Mouse (Mus musculus): ENCODE results near the gene Numb. TPM values are rescaled to one million over a fixed set of nuclear protein-coding genes. Genes with fewer than 3 reads are reported as not detected.

The Numb gene
- polyA plus RNA-seq, 1 experiment from 2014 or later, result 30.9 TPM

- no peak for TF ChIP-seq CTCF (IDR thresholded peaks at IDR 0.05)
- POLR2A ChIA-PET, result no interaction called here
- ATAC-seq, result no peak
- no peaks in the 10 kb centered on the region for H3K27me3 ChIP-seq
- in situ Hi-C loops (cut with MboI; ENCODE audit: low pct_unique_long_range_greater_than_20kb), result no loop called here
- no peak for DNase-seq (ENCODE audit: low read depth, low spot score)
- CTCF ChIA-PET, result no interaction called here
These were observed 71.4 kb downstream of the Numb start for GRCm38 (mm10) chr12:83850334-83850733.

DNA sequence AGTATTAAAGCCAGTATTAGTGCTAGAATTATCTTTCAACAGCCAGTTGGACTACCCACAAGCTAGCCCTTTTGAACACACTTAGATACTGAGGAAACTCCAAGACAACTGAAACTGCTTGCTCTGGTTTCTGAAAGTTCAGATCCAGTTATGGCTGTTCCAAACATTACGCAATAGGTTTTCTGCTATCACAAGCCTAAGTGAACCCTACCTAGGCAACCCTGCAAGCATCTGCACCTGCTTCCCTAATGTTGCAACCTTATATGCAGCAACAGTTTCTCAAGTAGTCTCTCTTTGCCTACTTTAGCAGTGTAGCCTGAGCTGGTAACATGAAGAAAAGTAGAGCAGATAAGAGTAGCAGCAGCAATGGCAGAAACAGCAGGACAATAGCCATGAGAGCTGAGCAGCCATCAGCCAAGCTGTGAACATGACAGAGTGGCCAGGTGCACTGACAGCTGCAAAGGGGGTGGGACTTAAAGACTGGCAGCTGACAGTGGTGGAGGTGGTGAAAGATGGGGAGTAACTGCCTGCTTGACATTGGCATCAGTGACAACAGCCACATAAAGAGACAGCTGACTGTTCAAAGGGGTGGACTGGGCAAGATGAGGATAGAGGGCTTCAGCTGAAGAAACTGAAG is 73.0 kb downstream of the Numb start:
- DNase-seq (ENCODE audit: low read depth, low spot score) (no peak), ATAC-seq (no peak)
- ChIA-PET POLR2A (no interaction called here), CTCF (no interaction called here)
- no peak for TF ChIP-seq CTCF (IDR thresholded peaks at IDR 0.05)
- H3K27me3 ChIP-seq, result no peaks in the 10 kb centered on the region
- in situ Hi-C loops (cut with MboI; ENCODE audit: low pct_unique_long_range_greater_than_20kb), result no loop called here

DNA sequence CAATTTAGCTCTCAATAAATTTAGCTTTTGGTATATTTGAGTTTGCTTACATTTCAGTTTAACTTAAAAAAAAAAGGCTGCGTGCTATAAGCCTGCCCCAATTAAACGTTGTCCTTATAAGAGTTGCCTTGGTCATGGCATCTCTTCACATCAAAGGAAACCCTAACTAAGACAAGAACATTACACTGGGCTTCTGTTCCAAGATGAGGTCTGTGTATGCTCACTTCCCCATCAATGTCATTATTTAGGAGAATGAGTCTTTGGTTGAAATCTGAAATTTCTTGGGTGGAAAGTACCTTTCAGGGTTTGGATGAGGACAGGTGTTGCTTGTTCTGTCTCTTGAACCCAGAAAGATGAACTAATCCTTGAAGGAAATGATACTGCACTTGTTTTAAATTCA is 73.9 kb downstream of the Numb start:
- H3K27me3 ChIP-seq, result no peaks in the 10 kb centered on the region
- CTCF ChIA-PET, result no interaction called here
- in situ Hi-C loops (cut with MboI; ENCODE audit: low pct_unique_long_range_greater_than_20kb), result no loop called here
- POLR2A ChIA-PET, result no interaction called here
- no peak for ATAC-seq
- no peak for TF ChIP-seq CTCF (IDR thresholded peaks at IDR 0.05)
- DNase-seq (ENCODE audit: low read depth, low spot score), result no peak

DNA sequence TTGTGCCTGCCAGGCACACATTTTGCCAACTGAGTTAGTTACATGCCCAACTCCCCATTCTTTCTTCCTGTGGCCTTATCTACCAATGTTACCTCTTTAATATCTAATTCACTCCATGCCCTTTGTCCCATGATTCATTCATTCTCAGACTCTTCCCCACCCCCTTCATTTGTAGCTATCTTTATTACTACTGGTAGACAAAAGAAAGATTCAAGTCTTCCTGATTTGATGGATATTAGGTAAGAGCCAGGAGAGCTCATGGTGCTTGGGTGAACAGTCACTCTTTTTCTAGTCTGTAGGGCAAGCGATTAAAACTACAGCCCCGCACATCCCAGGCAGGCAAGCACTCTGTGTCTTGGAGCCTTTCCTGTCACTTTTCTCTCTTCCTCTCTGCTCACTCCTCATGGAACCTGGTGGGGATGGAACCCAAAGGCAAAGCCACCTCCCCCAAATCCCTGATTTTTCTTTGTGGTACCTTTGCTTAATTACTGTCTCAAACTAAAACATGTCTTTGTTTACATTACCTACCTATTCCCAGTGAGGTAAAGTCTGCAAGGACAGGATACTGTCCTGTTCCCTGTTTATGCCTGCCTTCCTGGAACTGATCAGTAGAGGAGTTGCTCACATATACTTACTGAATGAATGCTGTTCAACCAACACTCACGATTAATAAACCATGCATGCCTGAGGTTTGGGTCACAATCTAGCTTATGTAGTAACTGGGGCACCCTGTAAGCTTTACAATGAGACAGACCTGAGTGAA is 78.9 kb downstream of the Numb start:
- no peaks in the 10 kb centered on the region for H3K27me3 ChIP-seq
- no peak for TF ChIP-seq CTCF (IDR thresholded peaks at IDR 0.05)
- DNase-seq (ENCODE audit: low read depth, low spot score), result no peak
- in situ Hi-C loops (cut with MboI; ENCODE audit: low pct_unique_long_range_greater_than_20kb), result no loop called here
- ATAC-seq, result no peak
- CTCF ChIA-PET, result no interaction called here
- POLR2A ChIA-PET, result interaction anchor here (1.0 kb wide), 1 partner anchor 80 kb away, joined by 3 read pairs; no protein-coding TSS in a partner anchor

- ChIA-PET POLR2A (no interaction called here), CTCF (no interaction called here)
- ATAC-seq (no peak), DNase-seq (ENCODE audit: low read depth, low spot score) (no peak)
- no peaks in the 10 kb centered on the region for H3K27me3 ChIP-seq
- in situ Hi-C loops (cut with MboI; ENCODE audit: low pct_unique_long_range_greater_than_20kb), result no loop called here
- TF ChIP-seq CTCF (IDR thresholded peaks at IDR 0.05), result no peak
These were observed 80.1 kb downstream of the Numb start for GRCm38 (mm10) chr12:83841409-83842190.

- ChIA-PET POLR2A (no interaction called here), CTCF (no interaction called here)
- no peak for TF ChIP-seq CTCF (IDR thresholded peaks at IDR 0.05)
- DNase-seq (ENCODE audit: low read depth, low spot score), result no peak
- no peak for ATAC-seq
- H3K27me3 ChIP-seq, result no peaks in the 10 kb centered on the region
- in situ Hi-C loops (cut with MboI; ENCODE audit: low pct_unique_long_range_greater_than_20kb), result no loop called here
These were observed 87.8 kb downstream of the Numb start for GRCm38 (mm10) chr12:83833979-83834378.

DNA sequence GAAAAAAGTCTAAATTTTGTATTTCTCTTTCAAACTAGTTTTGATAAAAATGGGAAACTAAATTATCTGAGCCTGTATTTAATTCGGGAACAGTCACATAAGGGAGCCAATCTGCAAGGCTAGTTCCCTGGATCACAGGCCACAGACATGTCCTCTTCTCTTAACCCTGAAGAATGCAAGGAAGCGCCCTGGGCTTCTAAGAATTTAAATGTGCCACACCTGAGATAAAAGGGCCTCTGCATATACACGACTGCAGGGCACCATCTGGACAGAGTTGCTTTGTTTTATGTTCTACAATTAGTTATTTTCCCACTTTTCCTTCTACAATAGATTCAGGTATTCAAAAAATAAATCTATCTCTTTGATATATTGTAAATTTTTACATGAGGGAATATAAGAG is 91.3 kb downstream of the Numb start:
- in situ Hi-C loops (cut with MboI; ENCODE audit: low pct_unique_long_range_greater_than_20kb), result no loop called here
- DNase-seq (ENCODE audit: low read depth, low spot score), result no peak
- no peaks in the 10 kb centered on the region for H3K27me3 ChIP-seq
- TF ChIP-seq CTCF (IDR thresholded peaks at IDR 0.05), result no peak
- ChIA-PET POLR2A (no interaction called here), CTCF (no interaction called here)
- no peak for ATAC-seq

- TF ChIP-seq CTCF (IDR thresholded peaks at IDR 0.05), result no peak
- CTCF ChIA-PET, result no interaction called here
- POLR2A ChIA-PET, result no interaction called here
- ATAC-seq (no peak), DNase-seq (ENCODE audit: low read depth, low spot score) (no peak)
- in situ Hi-C loops (cut with MboI; ENCODE audit: low pct_unique_long_range_greater_than_20kb), result no loop called here
- H3K27me3 ChIP-seq, result no peaks in the 10 kb centered on the region
These were observed 105.1 kb downstream of the Numb start for GRCm38 (mm10) chr12:83816616-83817015.

DNA sequence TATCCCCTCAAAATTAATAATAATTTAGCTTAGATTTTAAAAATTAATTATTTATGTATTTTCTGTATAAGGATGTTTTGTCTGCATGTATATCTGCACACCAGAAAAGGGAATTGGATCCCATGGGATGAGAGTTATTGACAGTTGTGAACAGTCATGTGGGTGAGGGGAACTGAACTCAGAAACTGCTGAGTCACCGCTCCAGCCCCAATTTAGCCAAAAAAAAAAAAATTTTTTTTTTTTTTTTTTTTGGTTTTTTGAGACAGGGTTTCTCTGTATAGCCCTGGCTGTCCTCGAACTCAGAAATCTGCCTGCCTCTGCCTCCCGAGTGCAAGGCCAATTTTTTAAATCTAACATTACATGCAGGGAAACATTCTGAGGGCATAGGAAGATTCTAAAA is 109.8 kb downstream of the Numb start:
- CTCF ChIA-PET, result interaction anchor here (1.1 to 1.2 kb wide), 2 partner anchors 11 to 26 kb away, joined by 3 to 5 read pairs; no protein-coding TSS in a partner anchor
- TF ChIP-seq CTCF (IDR thresholded peaks at IDR 0.05), result no peak
- DNase-seq (ENCODE audit: low read depth, low spot score) (no peak), ATAC-seq (no peak)
- no peaks in the 10 kb centered on the region for H3K27me3 ChIP-seq
- POLR2A ChIA-PET, result no interaction called here
- in situ Hi-C loops (cut with MboI; ENCODE audit: low pct_unique_long_range_greater_than_20kb), result no loop called here

- ChIA-PET POLR2A (no interaction called here), CTCF (no interaction called here)
- ATAC-seq (no peak), DNase-seq (ENCODE audit: low read depth, low spot score) (no peak)
- in situ Hi-C loops (cut with MboI; ENCODE audit: low pct_unique_long_range_greater_than_20kb), result no loop called here
- H3K27me3 ChIP-seq, result no peaks in the 10 kb centered on the region
- no peak for TF ChIP-seq CTCF (IDR thresholded peaks at IDR 0.05)
These were observed 118.1 kb downstream of the Numb start for GRCm38 (mm10) chr12:83803641-83804040.

DNA sequence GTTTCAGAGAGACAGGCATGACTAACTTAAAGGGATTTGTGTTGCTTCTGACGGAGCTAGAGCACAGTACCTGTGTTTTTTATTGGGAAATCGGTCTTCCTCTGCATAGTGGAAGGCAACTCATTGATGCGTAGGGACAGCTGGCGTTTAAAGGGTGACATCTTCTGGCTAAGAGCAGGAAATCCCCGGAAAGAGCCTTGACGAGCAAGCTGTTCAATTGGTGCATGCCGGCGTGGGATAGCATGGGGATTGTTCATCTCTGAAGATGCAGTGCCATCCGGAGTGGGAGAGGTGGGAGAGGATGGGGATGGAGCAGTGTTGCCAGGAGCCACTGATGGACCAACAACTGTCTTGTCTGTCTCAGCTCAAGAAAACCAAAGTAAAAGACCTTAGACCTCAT is 120.8 kb downstream of the Numb start:
- DNase-seq (ENCODE audit: low read depth, low spot score), result no peak
- in situ Hi-C loops (cut with MboI; ENCODE audit: low pct_unique_long_range_greater_than_20kb), result no loop called here
- ChIA-PET POLR2A (no interaction called here), CTCF (interaction anchor here (0.6 to 1.6 kb wide), 2 partner anchors 18 to 87 kb away, joined by 3 to 4 read pairs; no protein-coding TSS in a partner anchor)
- ATAC-seq, result no peak
- TF ChIP-seq CTCF (IDR thresholded peaks at IDR 0.05), result no peak
- no peaks in the 10 kb centered on the region for H3K27me3 ChIP-seq

Measured in Patski (cell line).